Mouse (Mus musculus): ENCODE data around the gene Sin3a.

Gene Sin3a

DNA sequence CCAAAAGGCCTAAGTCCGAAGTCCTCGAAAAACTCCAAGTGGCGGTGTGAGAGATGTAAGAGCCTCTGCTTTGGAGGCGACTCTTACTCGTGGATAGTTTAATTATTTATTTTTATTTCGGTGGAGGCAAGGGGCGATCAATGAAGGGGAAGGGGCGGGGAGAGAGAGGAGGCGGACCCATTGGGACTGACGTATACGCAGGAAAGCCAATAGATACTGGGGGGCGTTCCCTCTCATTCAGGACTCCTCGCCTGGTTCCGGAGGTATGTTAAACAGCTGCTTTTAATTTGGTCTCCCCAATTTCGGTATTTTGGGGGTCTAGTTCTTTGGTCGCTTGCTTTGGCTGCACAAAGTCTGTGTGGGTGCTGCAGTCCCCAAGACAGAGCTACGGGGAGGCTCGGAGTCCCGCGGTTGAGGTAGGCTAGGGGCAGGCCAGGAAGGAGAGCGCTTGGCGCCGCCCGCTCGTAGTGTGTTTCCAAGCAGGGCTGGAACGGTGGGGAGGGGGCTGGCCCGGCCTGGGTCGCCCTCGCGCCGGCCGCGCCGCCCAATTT, at the start of gene Sin3a:
Sin3a (plus strand) TSS at position 240 of the 551 bp plus-strand sequence.
- in situ Hi-C loops (cut with MboI, MseI): loop anchor here (5.0 kb wide), 1 partner anchor 135 kb away; the partner anchor contains the start of gene Imp3

DNA sequence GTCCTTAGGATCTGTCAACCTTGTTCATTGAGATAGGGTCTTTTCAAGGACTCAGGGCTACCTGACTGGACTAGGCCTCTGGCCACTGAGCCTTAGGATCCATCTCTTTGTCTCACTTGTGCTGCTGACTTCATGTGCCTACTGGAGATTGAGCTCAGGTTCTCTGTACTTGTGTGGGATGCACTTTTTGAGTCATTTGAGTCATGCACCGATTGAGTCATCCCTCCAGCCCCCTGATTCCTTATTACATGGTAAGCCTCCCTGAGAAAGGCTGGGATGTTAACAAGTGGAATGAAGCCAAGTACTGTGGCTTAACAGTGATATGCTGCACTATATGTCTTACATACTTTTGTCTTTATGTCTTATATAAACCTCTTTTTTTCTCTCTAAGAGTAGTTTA, 40.1 kb upstream of the Sin3a start:
- in situ Hi-C loops (cut with MboI, MseI): no loop called here

DNA sequence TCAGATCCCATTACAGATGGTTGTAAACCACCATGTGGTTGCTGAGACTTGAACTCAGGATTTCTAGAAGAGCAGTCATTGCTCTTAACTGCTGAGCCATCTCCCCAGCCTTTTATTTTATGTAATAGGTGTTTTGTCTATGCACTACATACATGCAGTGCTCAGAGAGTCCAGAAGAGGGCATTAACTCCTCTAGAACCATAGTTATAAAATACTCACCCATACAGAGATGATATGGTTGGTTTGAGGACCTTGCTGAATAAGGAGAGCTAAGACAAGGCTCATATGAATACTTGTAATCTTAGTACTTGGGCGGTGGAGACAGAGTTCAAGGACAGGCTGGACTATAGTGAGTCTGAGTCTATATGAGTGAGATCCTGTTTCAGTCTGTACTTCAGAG, 15.6 kb upstream of the Sin3a start:
- in situ Hi-C loops (cut with MboI, MseI): no loop called here

DNA sequence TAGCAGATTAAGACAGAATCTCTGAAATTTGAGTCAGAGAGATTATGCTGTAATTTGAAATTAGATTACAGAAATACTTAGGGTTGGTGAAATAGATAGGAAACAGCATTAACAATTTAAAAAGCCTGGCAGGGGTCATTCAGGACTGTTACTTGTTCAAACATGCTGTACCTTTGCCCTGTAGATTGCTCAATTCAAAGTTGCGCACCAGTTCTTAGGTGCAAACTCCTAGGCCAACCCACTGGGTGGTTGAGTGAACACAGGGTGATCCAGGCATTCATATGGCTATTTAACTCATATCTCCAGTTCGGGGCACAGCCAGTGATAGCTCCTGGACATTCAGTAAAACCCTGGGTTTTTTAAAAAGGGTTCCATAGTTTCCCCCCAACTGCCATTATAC, 7.7 kb upstream of the Sin3a start:
- in situ Hi-C loops (cut with MboI, MseI): no loop called here

DNA sequence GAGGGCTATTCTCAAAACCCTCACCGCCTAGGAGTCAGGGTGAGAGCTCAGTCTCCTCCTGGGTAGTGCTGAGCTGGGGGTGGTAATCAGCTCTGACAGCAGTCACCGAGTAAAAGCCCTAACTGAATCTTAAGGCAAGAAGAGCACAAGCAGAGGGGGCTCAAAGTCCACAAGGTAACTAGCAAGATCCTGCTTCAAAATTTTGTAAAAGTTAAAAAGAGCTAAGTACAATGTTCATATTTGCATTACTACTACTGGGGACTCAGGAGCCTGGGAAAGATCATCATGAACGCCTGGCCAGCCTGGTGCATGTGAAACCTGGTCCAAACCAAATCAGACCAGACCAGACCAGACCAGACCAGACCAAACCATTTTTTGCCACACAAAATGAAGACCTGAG, 3.6 kb upstream of the Sin3a start:
- in situ Hi-C loops (cut with MboI, MseI): no loop called here

DNA sequence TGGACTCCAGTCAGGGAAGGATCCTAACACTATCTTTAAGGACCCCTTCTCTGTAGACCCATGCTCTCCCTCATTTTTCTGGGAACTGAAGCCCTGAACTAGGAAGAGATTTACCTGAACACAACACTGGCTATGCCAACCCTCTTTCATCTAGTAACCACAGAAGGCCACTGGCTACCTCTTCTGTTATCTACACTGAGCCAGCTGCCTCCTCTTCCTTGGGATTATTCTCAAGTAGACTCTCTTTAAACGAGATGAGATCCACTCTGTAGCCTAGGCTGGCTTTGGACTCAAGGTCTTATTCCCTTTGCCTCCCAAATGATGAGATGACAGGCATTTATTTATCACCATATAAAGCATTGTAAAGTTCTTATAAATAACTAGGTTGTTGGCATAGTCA, 1.6 kb upstream of the Sin3a start:
- in situ Hi-C loops (cut with MboI, MseI): loop anchor here (5.0 kb wide), 1 partner anchor 133 kb away; the partner anchor contains the start of gene Imp3

DNA sequence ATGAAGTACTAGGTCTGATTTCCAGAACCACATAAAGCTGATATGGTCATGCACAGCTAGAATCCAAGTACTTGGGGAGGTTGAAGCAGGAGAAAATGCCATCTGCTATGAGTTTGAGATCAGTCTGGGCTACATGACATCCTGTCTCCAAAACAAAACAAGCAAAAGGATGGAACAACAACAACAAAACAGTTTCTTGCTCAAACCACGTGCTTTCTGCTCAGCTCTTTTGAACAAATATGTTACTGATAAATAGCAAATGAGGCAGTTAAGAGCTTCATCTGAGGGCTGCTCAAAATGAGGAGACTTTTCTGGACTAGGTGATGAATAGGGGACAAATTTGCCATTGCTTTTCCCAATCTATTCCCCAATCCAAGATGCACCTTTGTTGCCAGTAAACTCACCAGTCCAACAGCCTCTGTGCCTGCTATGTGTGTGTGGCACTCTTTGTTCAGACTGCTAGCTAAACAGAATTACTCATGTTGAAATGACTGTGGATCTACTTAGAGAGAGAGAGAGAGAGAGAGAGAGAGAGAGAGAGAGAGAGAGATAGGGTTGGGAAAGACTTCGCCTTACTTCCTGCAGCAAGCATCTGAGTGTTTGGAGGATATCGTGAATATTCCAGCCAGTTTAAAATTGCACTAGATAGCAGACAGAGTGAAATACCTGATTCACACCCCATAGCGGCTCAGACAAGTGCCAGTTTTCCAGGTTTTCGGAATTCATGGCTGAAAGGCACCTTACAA, 867 bp upstream of the Sin3a start:
- in situ Hi-C loops (cut with MboI, MseI): loop anchor here (5.0 kb wide), 1 partner anchor 134 kb away; the partner anchor contains the start of gene Imp3

DNA sequence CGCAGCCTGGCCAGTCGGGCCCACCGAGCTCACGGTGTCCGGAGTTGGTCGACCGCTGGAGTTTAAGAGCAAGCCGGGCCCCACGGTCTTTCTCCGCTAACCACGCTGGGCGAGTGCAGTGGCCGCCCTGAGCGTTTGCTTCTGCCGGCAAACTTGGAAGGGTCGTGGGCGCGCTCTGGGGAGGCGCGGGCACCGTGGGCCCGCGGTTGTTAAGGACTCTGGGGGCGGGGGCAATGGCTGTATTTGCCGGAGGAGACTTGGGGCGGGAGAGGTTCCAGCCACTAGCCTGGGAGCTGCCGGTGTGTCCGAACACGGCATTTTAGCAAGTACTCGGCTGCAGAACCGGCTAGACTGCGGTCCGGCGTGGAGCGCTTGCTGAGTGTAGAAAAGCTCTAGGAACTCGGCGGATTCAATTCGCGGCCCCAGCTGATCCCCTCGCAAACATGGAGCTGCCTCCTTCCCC, 717 bp downstream of the Sin3a start:
- in situ Hi-C loops (cut with MboI, MseI): loop anchor here (5.0 kb wide), 1 partner anchor 135 kb away; the partner anchor contains the start of gene Imp3

DNA sequence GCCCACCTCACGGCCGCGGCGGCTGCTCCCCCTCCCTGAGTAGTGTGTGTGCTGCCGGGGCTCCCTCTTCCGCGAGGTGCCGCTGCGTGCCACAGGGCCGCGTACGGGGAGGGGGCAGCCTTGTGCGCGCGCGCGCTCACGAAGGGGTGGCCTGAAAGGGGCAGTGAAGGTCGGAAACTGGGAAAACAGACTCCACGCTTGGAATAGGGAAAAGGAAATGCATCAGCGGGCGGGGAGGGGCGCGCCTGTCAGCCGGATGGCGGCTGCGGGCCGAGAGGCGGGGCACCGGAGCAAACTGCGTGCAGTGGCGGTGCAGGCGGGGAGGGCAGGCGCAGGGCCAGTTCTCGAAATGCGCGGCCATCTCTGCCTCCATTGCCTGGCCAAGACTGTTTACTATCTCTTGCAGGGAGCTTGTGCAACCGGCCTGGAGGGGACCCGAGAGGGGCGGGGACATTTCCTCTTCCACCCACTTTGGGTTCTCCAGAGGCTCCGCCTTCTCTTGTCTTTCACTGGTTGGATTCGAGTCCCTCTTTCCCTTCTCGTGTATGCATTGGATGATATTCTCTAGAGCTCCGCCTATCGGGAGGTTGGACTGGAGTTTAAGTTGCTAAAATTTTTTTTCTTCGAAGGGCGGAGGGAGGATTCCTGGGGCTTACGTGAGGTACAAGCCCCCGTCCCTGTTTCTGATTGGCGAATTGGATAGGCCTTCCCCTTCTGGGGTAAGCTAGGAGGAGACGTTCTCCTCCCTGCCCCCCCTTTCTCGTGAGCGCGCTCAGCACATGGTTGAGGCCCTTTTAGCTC, 1.3 kb downstream of the Sin3a start:
- in situ Hi-C loops (cut with MboI, MseI): loop anchor here (5.0 kb wide), 1 partner anchor 136 kb away; the partner anchor contains the start of gene Imp3

DNA sequence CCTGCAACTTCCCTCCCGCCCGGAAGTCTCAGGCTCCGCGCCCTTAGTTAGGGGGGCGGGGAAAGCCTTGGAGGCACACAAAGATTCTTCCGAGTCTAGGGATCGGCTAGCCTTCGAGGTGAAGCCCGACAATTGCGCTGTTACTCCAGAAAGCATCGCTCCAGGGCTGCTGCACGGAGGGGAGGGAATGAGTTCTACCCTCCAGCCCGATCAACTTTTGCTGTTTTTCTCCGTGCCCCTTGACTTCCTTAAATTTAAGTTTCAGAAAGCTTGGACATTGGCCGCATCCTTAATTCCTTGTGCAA, 1.9 kb downstream of the Sin3a start:
- in situ Hi-C loops (cut with MboI, MseI): loop anchor here (5.0 kb wide), 1 partner anchor 136 kb away; the partner anchor contains the start of gene Imp3

DNA sequence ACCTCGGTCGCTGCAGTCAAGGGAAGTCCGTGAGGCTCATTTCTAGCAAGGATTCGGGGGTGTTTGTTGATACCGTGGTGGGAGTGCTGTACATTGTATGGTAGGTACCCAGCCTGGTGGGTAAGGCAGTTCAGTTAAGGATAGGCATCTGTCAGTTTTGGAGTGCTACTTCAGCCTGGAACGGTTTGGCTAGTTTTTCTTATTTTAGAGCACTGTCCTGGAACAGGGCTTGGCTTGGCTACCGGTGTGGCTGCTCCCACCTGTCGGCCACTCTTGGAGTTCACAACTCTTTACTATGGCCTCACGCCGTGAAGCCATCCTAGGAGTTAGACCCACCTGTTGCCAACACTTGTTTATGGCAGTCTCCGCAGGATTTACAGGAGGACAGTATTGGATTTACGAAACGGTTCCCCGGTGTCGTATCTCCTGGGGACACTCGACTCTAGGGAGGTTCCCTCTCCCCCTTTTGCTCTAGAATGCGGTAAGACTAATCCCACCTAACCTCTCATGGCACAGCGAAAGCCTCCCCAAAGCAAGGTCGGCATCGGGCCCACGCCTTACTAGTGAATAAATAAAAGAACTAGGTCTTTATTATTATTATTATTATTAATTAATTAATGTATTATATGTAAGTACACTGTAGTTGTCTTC, 2.5 kb downstream of the Sin3a start:
- in situ Hi-C loops (cut with MboI, MseI): loop anchor here (5.0 kb wide), 1 partner anchor 137 kb away; the partner anchor contains the start of gene Imp3

DNA sequence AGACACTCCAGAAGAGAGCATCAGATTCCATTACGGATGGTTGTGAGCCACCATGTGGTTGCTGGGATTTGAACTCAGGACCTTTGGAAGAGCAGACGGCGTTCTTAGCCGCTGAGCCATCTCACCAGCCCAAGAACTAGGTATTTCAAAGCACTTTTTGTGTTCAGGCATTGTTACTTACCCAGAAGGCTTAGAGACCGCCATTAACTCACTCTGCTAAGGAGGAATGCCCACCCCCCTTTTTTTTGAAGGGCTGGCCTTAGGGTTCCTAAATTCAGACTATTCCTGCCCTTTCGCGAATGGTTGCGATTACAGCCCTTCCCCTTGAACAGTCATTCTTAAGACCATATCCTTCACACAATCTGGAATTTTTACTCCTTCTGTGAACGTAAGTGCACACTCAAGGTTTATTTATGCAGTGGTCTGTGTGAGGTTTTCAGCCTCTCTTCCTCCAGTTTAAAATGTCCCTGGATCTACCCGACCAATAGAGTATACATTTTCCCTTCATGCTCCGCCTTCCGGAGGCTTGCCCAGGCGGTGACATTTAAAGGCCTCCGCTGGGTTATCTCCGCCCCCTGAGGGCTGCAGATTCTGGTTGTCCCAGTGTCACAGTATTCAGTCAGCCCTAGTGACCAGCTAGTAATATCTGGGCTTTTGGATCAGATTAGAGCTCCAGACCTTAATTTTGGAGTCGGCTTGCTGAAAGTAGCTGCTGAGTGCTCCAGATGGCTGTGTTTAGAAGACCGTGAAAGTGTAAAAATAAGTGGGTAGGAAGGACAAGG, 3.2 kb downstream of the Sin3a start:
- in situ Hi-C loops (cut with MboI, MseI): loop anchor here (5.0 kb wide), 1 partner anchor 138 kb away; the partner anchor contains the start of gene Imp3

DNA sequence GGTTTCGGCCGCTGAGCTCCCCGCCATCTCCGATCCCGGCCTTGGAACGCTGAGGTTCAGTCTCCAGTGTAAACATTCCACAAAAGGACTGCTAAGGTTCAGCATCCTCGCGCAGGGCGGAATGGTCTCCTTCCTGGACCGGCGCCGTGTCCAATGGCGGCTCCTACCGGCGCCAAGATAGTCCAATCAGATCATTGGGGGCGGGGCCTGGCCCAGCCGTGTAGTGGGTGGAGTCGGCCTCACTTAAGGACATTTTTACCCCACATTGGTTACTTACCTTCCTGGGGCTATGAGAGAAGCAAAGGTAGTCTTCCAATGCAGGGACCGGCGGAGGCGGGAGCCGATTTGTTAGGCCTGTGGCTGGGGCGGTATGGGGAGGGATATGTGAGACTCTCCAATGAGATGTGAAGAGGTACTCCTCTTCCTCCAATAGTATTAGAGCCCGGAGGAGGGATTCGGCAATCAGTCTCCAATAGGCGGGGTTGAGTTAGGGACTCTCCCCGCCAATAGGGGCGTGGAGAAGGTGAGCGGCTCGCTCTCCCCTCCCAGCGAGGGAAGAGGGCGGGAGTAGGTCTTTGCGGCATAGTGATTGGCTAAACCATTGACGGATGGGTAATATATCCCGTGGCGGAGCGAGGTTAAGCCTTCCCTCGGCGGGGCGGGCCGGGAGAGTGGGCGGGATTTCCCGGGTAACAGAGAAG, 4.0 kb downstream of the Sin3a start:
- in situ Hi-C loops (cut with MboI, MseI): no loop called here

DNA sequence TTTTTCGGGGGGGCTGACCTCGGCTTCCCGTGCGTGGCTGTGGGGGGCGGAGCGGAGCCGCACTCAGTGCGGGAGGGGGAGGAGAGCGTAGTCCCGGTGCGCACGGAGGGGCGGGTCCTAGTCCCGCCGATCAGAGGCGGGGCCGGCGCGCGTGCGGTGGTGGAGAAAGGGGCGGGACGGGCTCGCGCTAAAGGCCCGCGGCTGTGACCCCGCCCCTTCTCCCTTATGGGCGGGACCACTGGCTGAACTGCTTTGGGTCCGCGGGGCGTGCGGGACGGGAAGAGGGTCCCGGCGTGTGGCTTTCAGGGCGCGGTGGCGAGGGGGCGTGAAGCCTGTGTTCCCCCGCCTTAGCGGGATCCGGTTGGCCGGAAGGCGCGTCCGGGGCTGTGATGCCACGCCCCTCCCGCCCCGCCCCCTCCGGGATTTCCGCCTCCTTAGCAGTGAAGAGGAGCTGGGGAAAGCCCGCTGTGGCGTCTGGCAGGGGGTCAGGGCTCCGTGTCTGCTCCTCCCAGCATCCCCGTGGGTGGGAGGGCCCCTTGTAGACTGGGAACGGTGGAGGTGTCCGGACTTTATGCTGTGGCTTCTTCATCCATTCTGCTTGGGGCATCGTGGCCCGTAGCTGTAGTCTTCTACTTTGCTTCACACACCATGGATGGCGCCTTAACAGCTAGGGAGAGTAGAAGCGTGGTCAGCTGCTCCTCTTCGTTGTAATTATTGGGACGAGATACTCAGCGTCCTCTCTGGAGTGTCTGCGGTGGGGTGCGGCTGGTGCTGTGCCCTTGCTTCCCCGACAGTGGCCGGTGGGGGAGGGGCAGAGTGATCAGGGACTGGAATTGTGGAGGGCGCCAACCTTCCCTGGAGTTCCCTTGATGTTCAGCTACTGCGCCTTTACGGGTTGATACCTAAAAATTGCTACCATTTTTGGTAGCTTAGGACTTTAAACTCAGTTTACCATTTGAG, 5.1 kb downstream of the Sin3a start:
- in situ Hi-C loops (cut with MboI, MseI): no loop called here

DNA sequence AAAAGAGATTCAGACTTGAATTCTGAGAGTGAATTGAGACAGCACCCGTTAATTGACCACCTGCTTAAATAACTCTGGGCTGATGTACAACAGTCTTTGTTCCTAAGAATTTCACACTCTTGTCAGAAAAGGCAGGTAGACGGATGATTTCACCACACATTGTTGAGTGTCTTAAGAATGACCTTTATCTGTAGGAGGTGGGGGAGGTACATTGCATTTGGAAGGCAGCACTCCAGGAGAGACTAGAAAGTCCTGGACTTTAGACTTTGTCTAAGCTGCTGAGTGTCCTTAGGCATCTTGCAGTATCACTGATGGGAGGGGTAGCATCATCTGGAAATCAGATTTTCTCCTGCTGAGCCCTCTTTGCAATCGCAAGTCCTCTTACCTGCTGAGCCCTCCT, 10.4 kb downstream of the Sin3a start:
- in situ Hi-C loops (cut with MboI, MseI): no loop called here

DNA sequence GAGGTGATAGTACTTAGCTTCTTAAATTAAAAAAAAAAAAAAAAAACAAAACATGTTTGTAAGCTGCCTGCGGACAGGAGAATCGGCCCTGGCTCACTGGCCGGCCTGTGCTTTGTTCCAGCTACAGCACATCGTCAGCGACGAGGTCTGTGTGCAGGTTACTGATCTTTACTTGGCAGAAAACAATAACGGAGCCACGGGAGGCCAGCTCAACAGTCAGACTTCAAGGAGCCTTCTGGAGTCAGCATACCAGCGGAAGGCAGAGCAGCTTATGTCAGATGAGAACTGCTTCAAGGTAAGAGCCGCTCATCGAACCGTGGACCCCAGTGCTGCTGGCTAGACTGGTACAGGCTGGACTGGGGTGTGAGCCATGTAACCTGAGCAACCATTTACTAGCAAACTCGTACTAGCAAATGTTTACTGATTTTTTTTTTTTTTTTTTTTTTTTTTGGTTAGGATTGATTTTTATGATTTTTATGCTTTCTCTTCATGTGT, 45.5 kb downstream of the Sin3a start:
- in situ Hi-C loops (cut with MboI, MseI): no loop called here

DNA sequence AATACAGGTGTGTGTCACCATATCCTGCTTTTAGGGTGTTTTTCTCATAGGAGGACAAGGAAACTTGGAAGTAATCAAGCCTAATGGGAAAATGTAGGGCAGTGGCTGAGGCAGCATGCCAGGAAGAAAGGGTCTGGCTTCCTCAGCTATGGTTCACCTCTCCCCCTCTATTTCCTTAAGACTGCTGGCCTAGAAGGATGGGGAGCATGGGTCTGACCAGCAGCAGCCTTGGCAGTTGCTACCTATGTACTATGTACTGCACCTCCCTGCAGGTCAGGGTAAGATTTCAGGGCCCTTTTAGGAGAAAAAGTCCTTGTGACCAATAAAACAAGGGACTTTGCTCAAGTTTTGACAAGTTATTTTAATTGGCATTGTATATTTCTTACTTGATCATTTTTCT, 57.8 kb downstream of the Sin3a start:
- in situ Hi-C loops (cut with MboI, MseI): loop anchor here (25.0 kb wide), 1 partner anchor 192 kb away; the partner anchor contains the start of genes Imp3 and Snx33

DNA sequence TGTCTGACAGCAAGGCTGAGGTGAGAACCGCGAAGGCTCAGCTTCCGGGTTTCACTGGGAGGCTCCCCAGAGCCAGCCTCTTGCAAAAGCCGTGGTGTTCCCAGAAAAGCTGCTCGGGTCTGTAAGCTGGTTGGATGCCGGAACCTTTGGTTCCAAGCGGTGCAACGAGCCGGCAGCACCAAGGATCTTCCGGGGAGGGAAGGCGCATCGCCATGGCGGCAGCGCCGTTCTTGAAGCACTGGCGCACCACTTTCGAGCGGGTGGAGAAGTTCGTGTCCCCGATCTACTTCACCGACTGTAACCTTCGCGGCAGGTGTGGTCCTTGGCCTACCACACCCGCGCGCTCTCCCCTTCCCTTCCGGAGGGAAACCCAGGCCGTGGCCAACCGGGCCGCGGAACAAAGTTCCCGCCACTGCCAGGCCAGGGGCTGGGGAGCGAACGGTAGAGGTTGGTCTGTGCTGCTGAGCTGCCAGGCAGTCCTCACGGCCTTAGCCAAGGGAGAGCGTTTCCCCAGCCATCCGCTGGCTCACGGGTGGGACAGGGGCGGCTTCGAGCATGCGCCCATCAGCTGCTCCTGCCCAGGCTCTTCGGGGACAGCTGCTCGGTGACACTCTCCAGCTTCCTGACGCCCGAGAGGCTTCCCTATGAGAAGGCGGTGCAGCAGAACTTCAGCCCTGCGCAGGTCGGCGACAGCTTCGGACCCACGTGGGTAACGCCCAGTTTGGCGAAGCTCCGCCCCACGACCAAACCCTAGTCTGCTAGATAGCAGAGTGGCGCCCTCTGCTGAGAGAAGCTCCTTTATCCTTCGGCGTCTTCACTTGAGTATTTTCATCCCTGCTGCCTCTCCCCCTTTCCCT, 59.0 kb downstream of the Sin3a start, which contains the start of gene Man2c1:
Man2c1 (plus strand) TSS at position 114 of the 857 bp plus-strand sequence.
- in situ Hi-C loops (cut with MboI, MseI): loop anchor here (25.0 kb wide), 1 partner anchor 194 kb away; the partner anchor contains the start of genes Imp3 and Snx33
